Mouse (Mus musculus) urinary bladder, adult 18-20 months (tissue): ENCODE results near the gene Skint5.
"Not testable (repeated sequence)": the region's sequence is repeated elsewhere in the genome, so short reads cannot be mapped to it uniquely, and the experiment has no call there.

Source experiments
- DNase-seq, 2 experiments: peaks; one replicate each; pipeline ENCODE4 v3.0.0; 2022; ENCODE audit warnings: low spot score in 2 of 2, mixed read lengths in 2 of 2

Gene Skint5

GRCm38 (mm10) chr4:113999403-113999802, at the start of gene Skint5:
Skint5 (minus strand) TSS chr4:113999503.
- no peak for DNase-seq

DNA sequence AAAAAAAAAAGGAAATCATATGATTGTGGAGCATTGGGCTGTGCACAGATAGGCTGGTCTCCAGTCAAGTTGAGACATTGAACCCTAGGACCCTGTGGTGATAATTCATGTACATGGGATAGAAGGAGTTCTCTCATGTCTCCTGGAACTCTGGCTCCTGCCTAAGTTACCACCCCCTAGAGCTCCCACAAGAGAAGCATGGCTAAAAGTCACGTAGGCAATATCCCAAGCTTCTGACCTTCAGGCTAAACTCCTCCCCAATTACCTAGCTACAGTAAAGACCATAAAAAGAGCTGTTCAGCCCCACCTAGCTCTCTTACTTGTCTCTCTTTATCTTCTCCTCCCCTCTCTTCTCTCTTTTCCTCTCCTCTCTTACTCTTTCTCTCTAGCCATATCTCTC, 42.0 kb downstream of the Skint5 start:
- no peak for DNase-seq

GRCm38 (mm10) chr4:113764182-113764581, 235.1 kb downstream of the Skint5 start:
- no peak for DNase-seq

GRCm38 (mm10) chr4:113763684-113764083, 235.6 kb downstream of the Skint5 start:
- DNase-seq: no peak

GRCm38 (mm10) chr4:113448230-113448629, 551.1 kb downstream of the Skint5 start:
- not testable (repeated sequence) for DNase-seq
